Mouse (Mus musculus): ENCODE results near the gene Olfr1109. TPM values are rescaled to one million over a fixed set of nuclear protein-coding genes. Genes with fewer than 3 reads are reported as not detected.

Gene Olfr1109
- polyA plus RNA-seq (2014; fragmentation: Nextera tagmentation; extraction: Ambion mirVana): not detected in 2 replicates

DNA sequence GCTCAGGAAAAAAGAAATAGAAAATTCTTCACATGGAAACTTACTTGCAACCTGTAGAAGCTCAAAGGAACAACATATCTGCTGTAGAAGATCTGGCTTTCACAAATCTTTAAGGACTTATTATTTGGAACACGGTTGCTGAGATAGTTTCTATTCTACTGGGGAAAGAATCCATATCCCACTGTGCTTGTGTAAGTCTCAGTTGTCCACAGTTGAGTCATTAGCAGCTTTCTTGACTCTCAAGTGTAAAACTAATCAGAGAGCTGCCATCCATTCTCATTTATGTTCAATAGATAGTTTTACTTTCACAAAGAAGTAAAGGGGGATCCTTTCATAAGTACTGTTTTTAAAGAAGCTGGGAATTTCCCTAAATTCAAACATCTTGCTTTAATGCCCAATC, at the start of gene Olfr1109:
Gene Olfr1109 (minus strand): TSS at position 101 of the 400 bp plus-strand sequence.
- H3K9me3 ChIP-seq (ENCODE audit: control insufficient read depth, low read length): no peaks in the 10 kb centered on the region
- no peaks in the 10 kb centered on the region for H3K36me3 ChIP-seq (ENCODE audit: control insufficient read depth, insufficient read depth, low read length)
- ATAC-seq (ENCODE audit: insufficient number of reproducible peaks, low FRiP score, low TSS enrichment, low read depth) (no peak), DNase-seq (ENCODE audit: low spot score) (no peak)
- H3K27ac ChIP-seq (replicated peaks; ENCODE audit: low read depth, low read length): no peak within 1 kb of the TSS
- H3K4me2 ChIP-seq (ENCODE audit: low read depth, severe bottlenecking): no peak within 1 kb of the TSS
- no peaks in the 10 kb centered on the region for H3K4me1 ChIP-seq (ENCODE audit: control insufficient read depth, insufficient read depth, low read length)
- H3K27me3 ChIP-seq (ENCODE audit: control insufficient read depth, insufficient read depth, low read length): no peaks in the 10 kb centered on the region
- no peak within 1 kb of the TSS for H3K9ac ChIP-seq (ENCODE audit: low read length)
- 88% methylated on average over 1 of the region's 1 CpGs for WGBS
- no peak within 1 kb of the TSS for H3K4me3 ChIP-seq (ENCODE audit: low read depth, low read length)

DNA sequence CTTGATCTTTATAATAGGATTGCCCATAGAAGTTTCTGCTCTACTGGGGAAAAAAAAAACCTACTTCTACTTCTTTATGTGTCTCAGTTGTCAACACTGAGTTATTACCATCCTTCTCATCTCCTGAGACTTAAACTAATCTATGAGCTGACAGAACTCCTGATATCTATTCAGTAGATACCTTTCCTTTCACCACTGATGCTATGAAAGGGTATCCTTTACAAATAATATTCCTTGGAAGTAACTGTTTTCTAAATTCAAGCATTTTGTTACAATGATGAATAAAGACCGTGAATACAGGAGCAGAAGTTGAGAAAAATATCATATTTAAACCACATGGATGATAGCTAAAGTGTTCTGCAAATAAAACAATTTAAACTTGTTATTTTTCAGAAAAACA, 44.4 kb upstream of the Olfr1109 start, which contains the start of gene Olfr1110:
Gene Olfr1110 (minus strand): TSS at position 101 of the 400 bp plus-strand sequence.
- Histone ChIP-seq H3K27me3 (ENCODE audit: control insufficient read depth, insufficient read depth, low read length) (no peaks in the 10 kb centered on the region), H3K36me3 (ENCODE audit: control insufficient read depth, insufficient read depth, low read length) (no peaks in the 10 kb centered on the region), H3K4me1 (ENCODE audit: control insufficient read depth, insufficient read depth, low read length) (no peaks in the 10 kb centered on the region), H3K4me3 (ENCODE audit: low read depth, low read length) (no peak within 1 kb of the TSS), H3K9me3 (ENCODE audit: control insufficient read depth, low read length) (no peaks in the 10 kb centered on the region), H3K27ac (replicated peaks; ENCODE audit: low read depth, low read length) (no peak within 1 kb of the TSS), H3K4me2 (ENCODE audit: low read depth, severe bottlenecking) (no peak within 1 kb of the TSS), H3K9ac (ENCODE audit: low read length) (no peak within 1 kb of the TSS)
- 80% methylated on average over 1 of the region's 1 CpGs for whole genome bisulfite sequencing
- ATAC-seq (ENCODE audit: insufficient number of reproducible peaks, low FRiP score, low TSS enrichment, low read depth) (no peak), DNase-seq (ENCODE audit: low spot score) (no peak)

DNA sequence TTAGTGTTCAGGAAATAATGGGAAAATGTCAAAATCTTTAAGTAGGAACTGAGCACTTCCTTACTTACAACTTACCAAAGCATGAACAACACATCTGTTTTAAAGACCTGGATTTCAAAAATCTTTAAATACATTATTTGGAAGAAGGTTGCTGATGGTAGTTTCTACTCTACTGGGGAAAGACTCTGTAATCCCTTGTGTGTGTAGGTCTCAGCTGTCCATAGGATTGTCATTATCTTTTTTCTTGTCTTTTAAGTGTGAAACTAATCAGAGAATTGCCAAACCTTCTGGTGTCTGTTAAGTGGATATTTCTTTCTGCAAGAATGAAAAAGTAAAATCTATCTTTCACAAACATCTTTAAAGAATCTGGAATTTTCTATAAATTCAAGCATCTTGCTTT, 18.7 kb upstream of the Olfr1109 start, which contains the start of gene Olfr259:
Gene Olfr259 (minus strand): TSS at position 101 of the 400 bp plus-strand sequence.
- H3K9me3 ChIP-seq (ENCODE audit: control insufficient read depth, low read length): no peaks in the 10 kb centered on the region
- H3K36me3 ChIP-seq (ENCODE audit: control insufficient read depth, insufficient read depth, low read length): no peaks in the 10 kb centered on the region
- DNase-seq (ENCODE audit: low spot score) (no peak), ATAC-seq (ENCODE audit: insufficient number of reproducible peaks, low FRiP score, low TSS enrichment, low read depth) (no peak)
- no peak within 1 kb of the TSS for H3K27ac ChIP-seq (replicated peaks; ENCODE audit: low read depth, low read length)
- no peaks in the 10 kb centered on the region for H3K4me1 ChIP-seq (ENCODE audit: control insufficient read depth, insufficient read depth, low read length)
- no peak within 1 kb of the TSS for H3K4me2 ChIP-seq (ENCODE audit: low read depth, severe bottlenecking)
- no peaks in the 10 kb centered on the region for H3K27me3 ChIP-seq (ENCODE audit: control insufficient read depth, insufficient read depth, low read length)
- no peak within 1 kb of the TSS for H3K4me3 ChIP-seq (ENCODE audit: low read depth, low read length)
- H3K9ac ChIP-seq (ENCODE audit: low read length): no peak within 1 kb of the TSS

DNA sequence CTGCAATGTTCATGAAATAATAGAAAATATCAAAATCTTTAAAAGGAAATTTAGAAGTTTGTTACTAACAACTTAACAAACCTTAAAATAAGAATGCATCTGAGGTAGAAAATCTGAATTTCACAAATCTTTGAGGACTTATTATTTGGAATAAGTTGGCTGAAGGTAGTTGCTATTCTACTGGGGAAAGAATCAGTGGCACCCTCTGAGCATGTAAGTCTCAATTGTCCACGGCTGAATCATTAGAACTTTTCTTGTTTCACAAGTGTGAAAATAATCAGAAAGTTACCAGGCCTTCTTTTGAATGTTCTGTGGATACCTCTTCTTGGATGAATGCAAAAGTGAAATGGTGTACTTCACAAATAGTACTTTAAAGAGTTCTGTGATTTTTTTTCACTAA, 20.1 kb downstream of the Olfr1109 start, which contains the start of gene Olfr1107:
Gene Olfr1107 (minus strand): TSS at position 101 of the 400 bp plus-strand sequence.
- 86% methylated on average over 1 of the region's 1 CpGs for WGBS
- Histone ChIP-seq H3K27ac (replicated peaks; ENCODE audit: low read depth, low read length) (no peak within 1 kb of the TSS), H3K9ac (ENCODE audit: low read length) (no peak within 1 kb of the TSS), H3K27me3 (ENCODE audit: control insufficient read depth, insufficient read depth, low read length) (no peaks in the 10 kb centered on the region), H3K36me3 (ENCODE audit: control insufficient read depth, insufficient read depth, low read length) (no peaks in the 10 kb centered on the region), H3K4me1 (ENCODE audit: control insufficient read depth, insufficient read depth, low read length) (no peaks in the 10 kb centered on the region), H3K9me3 (ENCODE audit: control insufficient read depth, low read length) (no peaks in the 10 kb centered on the region), H3K4me3 (ENCODE audit: low read depth, low read length) (no peak within 1 kb of the TSS), H3K4me2 (ENCODE audit: low read depth, severe bottlenecking) (no peak within 1 kb of the TSS)
- ATAC-seq (ENCODE audit: insufficient number of reproducible peaks, low FRiP score, low TSS enrichment, low read depth): no peak
- no peak for DNase-seq (ENCODE audit: low spot score)

- H3K27ac ChIP-seq (replicated peaks; ENCODE audit: low read depth, low read length): no peak within 1 kb of the TSS
- H3K27me3 ChIP-seq (ENCODE audit: control insufficient read depth, insufficient read depth, low read length): no peaks in the 10 kb centered on the region
- H3K9ac ChIP-seq (ENCODE audit: low read length): no peak within 1 kb of the TSS
- H3K4me1 ChIP-seq (ENCODE audit: control insufficient read depth, insufficient read depth, low read length): no peaks in the 10 kb centered on the region
- no peaks in the 10 kb centered on the region for H3K9me3 ChIP-seq (ENCODE audit: control insufficient read depth, low read length)
- ATAC-seq (ENCODE audit: insufficient number of reproducible peaks, low FRiP score, low TSS enrichment, low read depth) (no peak), DNase-seq (ENCODE audit: low spot score) (no peak)
- 73% methylated on average over 1 of the region's 1 CpGs for whole genome bisulfite sequencing
- no peak within 1 kb of the TSS for H3K4me2 ChIP-seq (ENCODE audit: low read depth, severe bottlenecking)
- no peak within 1 kb of the TSS for H3K4me3 ChIP-seq (ENCODE audit: low read depth, low read length)
- no peaks in the 10 kb centered on the region for H3K36me3 ChIP-seq (ENCODE audit: control insufficient read depth, insufficient read depth, low read length)
These were observed 43.6 kb downstream of the Olfr1109 start, which contains the start of gene Olfr1106 for GRCm38 (mm10) chr2:87052173-87052572. TSS of gene Olfr1106 (minus strand) at chr2:87052273.

Other genes with a start within 250 kb of the Olfr1109 start
- not detected in 2 replicates for gene Olfr1095, start 244.3 kb downstream of the Olfr1109 start, polyA plus RNA-seq (2014; fragmentation: Nextera tagmentation; extraction: Ambion mirVana)
- not detected in 2 replicates for gene Gm13723, start 221.2 kb downstream of the Olfr1109 start, polyA plus RNA-seq (2014; fragmentation: Nextera tagmentation; extraction: Ambion mirVana)
- not detected in 2 replicates for gene Olfr1097, start 203.8 kb downstream of the Olfr1109 start, polyA plus RNA-seq (2014; fragmentation: Nextera tagmentation; extraction: Ambion mirVana)
- gene Olfr1098, start 171.5 kb downstream of the Olfr1109 start, polyA plus RNA-seq (2014; fragmentation: Nextera tagmentation; extraction: Ambion mirVana): not detected in 2 replicates
- not detected in 2 replicates for gene Olfr1099, start 135.3 kb downstream of the Olfr1109 start, polyA plus RNA-seq (2014; fragmentation: Nextera tagmentation; extraction: Ambion mirVana)
- gene Olfr1100, start 116.1 kb downstream of the Olfr1109 start, polyA plus RNA-seq (2014; fragmentation: Nextera tagmentation; extraction: Ambion mirVana): not detected in 2 replicates
- gene Olfr1101, start 104.8 kb downstream of the Olfr1109 start, polyA plus RNA-seq (2014; fragmentation: Nextera tagmentation; extraction: Ambion mirVana): not detected in 2 replicates
- gene Olfr1102, start 97.6 kb downstream of the Olfr1109 start, polyA plus RNA-seq (2014; fragmentation: Nextera tagmentation; extraction: Ambion mirVana): not detected in 2 replicates
- not detected in 2 replicates for gene Olfr1104, start 68.9 kb downstream of the Olfr1109 start, polyA plus RNA-seq (2014; fragmentation: Nextera tagmentation; extraction: Ambion mirVana)
- not detected in 2 replicates for gene Olfr1105, start 59.5 kb downstream of the Olfr1109 start, polyA plus RNA-seq (2014; fragmentation: Nextera tagmentation; extraction: Ambion mirVana)
- gene Olfr1106, start 43.7 kb downstream of the Olfr1109 start, polyA plus RNA-seq (2014; fragmentation: Nextera tagmentation; extraction: Ambion mirVana): not detected in 2 replicates
- gene Olfr1107, start 20.2 kb downstream of the Olfr1109 start, polyA plus RNA-seq (2014; fragmentation: Nextera tagmentation; extraction: Ambion mirVana): not detected in 2 replicates
- gene Olfr259, start 18.6 kb upstream of the Olfr1109 start, polyA plus RNA-seq (2014; fragmentation: Nextera tagmentation; extraction: Ambion mirVana): not detected in 2 replicates
- not detected in 2 replicates for gene Olfr1110, start 44.3 kb upstream of the Olfr1109 start, polyA plus RNA-seq (2014; fragmentation: Nextera tagmentation; extraction: Ambion mirVana)
- gene Olfr1111, start 56.6 kb upstream of the Olfr1109 start, polyA plus RNA-seq (2014; fragmentation: Nextera tagmentation; extraction: Ambion mirVana): not detected in 2 replicates
- gene Olfr1112, start 91.8 kb upstream of the Olfr1109 start, polyA plus RNA-seq (2014; fragmentation: Nextera tagmentation; extraction: Ambion mirVana): not detected in 2 replicates
- gene Olfr1113, start 113.0 kb upstream of the Olfr1109 start, polyA plus RNA-seq (2014; fragmentation: Nextera tagmentation; extraction: Ambion mirVana): not detected in 2 replicates
- not detected in 2 replicates for gene Olfr1115, start 152.0 kb upstream of the Olfr1109 start, polyA plus RNA-seq (2014; fragmentation: Nextera tagmentation; extraction: Ambion mirVana)
- gene Olfr1116, start 171.5 kb upstream of the Olfr1109 start, polyA plus RNA-seq (2014; fragmentation: Nextera tagmentation; extraction: Ambion mirVana): not detected in 2 replicates
- not detected in 2 replicates for gene Olfr1118, start 211.6 kb upstream of the Olfr1109 start, polyA plus RNA-seq (2014; fragmentation: Nextera tagmentation; extraction: Ambion mirVana)